Mouse (Mus musculus): Measurements from ENCODE around the gene Smarcal1. TPM values are rescaled to one million over a fixed set of nuclear protein-coding genes. Genes with fewer than 3 reads are reported as not detected.
A peak's percentile ranks its signal among the peaks of the same experiment; 100 is the strongest.

Smarcal1 gene
- polyA plus RNA-seq, 1 experiment, result 47.7 TPM

DNA sequence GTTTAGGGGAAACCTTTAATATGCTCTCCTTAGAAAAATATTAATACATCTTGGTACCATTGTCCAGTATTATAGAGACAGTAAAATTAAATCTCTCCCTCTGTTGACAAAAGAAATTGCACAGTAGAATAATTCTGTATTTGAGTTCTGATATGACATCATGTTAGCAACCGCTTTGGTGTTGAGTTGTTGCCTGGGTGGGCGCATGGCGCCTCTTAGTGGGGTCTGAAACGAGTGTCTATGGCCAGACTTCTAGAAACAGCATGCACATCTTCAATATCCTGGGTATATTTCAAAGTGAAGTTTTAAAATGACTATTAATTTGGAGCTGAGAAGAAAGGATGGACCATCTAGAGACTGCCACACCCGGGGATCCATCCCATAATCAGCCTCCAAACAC, 19.8 kb downstream of the Smarcal1 start:
- no peaks in the 10 kb centered on the region for H3K27me3 ChIP-seq (ENCODE audit: control insufficient read depth, insufficient read depth, low read length)
- no peak overlapping the region for H3K27ac ChIP-seq (ENCODE audit: insufficient read depth, low read length)
- TF ChIP-seq CTCF (IDR thresholded peaks at IDR 0.05; ENCODE audit: borderline replicate concordance, insufficient read depth, low read depth, low read length) (no peak), POLR2A (IDR thresholded peaks at IDR 0.05; ENCODE audit: borderline replicate concordance, insufficient read depth, low read length) (no peak)
- no peak for DNase-seq
- peaks cover 8% of the 10 kb centered on the region; the same call in 1 of the 2 replicates for H3K4me1 ChIP-seq (ENCODE audit: control insufficient read depth, insufficient read depth, low read length)
- WGBS, result 90% methylated on average over 5 of the region's 5 CpGs
- H3K4me3 ChIP-seq (replicated peaks; ENCODE audit: insufficient read depth, low read depth, low read length), result no peak overlapping the region

DNA sequence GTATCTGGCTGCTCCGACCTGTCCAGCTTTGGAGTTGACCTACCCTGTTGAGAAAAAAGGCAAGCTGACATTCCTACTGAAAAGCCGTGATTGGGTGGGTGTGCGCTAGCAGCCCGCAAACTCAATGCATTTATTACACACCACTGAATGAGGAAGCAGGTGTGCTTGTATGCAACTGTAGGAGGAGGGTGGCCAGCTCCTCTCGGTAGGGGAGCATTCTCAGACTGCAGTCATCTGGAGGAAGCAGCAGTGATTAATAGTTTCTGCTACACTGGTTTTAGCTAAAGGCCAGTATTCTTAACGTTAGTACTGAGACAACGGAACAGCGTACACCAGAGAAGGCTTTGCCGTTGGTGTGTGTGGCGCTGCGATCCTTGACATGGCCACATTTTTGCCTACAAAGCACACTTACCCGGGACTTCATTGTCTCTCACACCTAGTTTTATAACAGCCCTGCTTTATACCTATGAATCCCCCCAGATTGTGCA, 23.2 kb downstream of the Smarcal1 start:
- Histone ChIP-seq H3K4me3 (replicated peaks; ENCODE audit: insufficient read depth, low read depth, low read length) (no peak overlapping the region), H3K27me3 (ENCODE audit: control insufficient read depth, insufficient read depth, low read length) (no peaks in the 10 kb centered on the region), H3K4me1 (ENCODE audit: control insufficient read depth, insufficient read depth, low read length) (no peaks in the 10 kb centered on the region), H3K27ac (ENCODE audit: insufficient read depth, low read length) (no peak overlapping the region)
- no peak for TF ChIP-seq CTCF (IDR thresholded peaks at IDR 0.05; ENCODE audit: borderline replicate concordance, insufficient read depth, low read depth, low read length)
- TF ChIP-seq POLR2A (IDR thresholded peaks at IDR 0.05; ENCODE audit: borderline replicate concordance, insufficient read depth, low read length), result no peak
- DNase-seq, result no peak
- 65% methylated on average over 12 of the region's 12 CpGs for WGBS

DNA sequence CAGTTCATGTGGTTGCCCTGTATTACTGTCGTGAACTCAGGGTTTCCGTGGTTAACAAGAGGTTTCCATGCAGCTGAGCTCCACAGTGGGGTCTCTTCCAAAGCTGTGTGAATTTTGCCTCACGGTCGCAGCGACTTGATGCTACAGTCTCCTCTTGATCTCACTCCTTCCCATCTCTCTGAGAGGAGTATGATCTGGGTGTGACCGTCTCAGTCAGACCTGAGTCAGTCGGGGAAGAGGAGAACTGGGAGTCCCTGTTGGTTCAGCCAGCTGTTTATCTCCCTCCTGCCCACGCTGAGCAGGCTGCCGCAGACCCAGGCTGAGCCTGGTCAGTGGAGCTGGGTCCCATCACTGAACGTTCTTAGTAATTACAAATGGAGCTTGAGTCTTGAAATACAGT, 26.1 kb downstream of the Smarcal1 start:
- Histone ChIP-seq H3K4me3 (replicated peaks; ENCODE audit: insufficient read depth, low read depth, low read length) (no peak overlapping the region), H3K4me1 (ENCODE audit: control insufficient read depth, insufficient read depth, low read length) (no peaks in the 10 kb centered on the region), H3K27me3 (ENCODE audit: control insufficient read depth, insufficient read depth, low read length) (no peaks in the 10 kb centered on the region), H3K27ac (ENCODE audit: insufficient read depth, low read length) (no peak overlapping the region)
- TF ChIP-seq POLR2A (IDR thresholded peaks at IDR 0.05; ENCODE audit: borderline replicate concordance, insufficient read depth, low read length) (no peak), CTCF (IDR thresholded peaks at IDR 0.05; ENCODE audit: borderline replicate concordance, insufficient read depth, low read depth, low read length) (no peak)
- WGBS, result 83% methylated on average over 10 of the region's 10 CpGs
- no peak for DNase-seq

DNA sequence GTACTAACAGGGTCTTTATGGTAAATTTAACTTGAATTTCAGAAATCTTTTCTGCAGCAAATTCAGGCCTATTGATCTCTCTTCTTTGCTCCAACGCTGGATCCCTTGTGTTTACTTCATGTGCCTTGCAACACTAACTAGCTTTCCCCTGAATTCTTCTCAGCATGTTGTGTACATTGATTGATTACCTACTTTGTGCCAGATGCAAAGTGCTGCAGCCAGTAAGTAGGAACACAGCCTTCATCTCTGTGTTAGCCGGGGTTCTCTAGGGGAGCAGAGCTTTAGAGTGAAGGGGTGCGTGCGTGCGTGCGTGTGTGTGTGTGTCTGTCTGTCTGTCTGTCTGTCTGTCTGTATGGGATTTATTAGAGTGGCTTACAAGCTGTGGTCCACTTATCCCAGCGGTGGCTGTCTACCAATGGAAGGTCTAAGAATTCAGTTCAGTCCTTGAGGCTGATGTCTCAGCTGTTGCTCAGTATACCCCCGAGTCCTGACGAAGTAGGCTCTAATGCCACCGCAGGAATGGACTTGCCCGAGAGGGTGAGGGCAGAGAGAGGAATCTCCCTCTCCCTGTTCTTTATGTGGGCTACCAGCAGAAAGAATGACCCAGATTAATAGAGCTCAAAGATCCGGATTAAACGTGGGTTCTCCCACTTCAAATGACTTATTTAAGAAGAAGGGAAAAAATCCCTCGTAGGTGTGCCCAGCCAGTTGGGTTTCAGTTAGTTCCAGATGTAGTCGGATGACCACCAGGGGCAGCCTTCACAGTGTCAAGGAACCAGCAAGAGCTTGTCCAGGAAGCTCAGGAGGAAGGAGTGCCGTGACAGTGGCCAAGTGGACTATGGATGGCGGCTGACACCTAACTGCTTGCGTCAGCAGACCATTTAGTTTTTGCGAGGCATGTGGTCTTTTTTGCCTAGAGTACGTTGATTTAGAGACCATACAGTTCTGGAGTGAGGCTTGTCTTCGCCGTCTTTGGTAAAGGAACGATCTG, 27.1 kb downstream of the Smarcal1 start:
- no peak for DNase-seq
- TF ChIP-seq CTCF (IDR thresholded peaks at IDR 0.05; ENCODE audit: borderline replicate concordance, insufficient read depth, low read depth, low read length) (no peak), POLR2A (IDR thresholded peaks at IDR 0.05; ENCODE audit: borderline replicate concordance, insufficient read depth, low read length) (no peak)
- no peaks in the 10 kb centered on the region for H3K4me1 ChIP-seq (ENCODE audit: control insufficient read depth, insufficient read depth, low read length)
- H3K27ac ChIP-seq (ENCODE audit: insufficient read depth, low read length), result no peak overlapping the region
- H3K27me3 ChIP-seq (ENCODE audit: control insufficient read depth, insufficient read depth, low read length), result no peaks in the 10 kb centered on the region
- WGBS, result 89% methylated on average over 23 of the region's 23 CpGs
- H3K4me3 ChIP-seq (replicated peaks; ENCODE audit: insufficient read depth, low read depth, low read length), result no peak overlapping the region

DNA sequence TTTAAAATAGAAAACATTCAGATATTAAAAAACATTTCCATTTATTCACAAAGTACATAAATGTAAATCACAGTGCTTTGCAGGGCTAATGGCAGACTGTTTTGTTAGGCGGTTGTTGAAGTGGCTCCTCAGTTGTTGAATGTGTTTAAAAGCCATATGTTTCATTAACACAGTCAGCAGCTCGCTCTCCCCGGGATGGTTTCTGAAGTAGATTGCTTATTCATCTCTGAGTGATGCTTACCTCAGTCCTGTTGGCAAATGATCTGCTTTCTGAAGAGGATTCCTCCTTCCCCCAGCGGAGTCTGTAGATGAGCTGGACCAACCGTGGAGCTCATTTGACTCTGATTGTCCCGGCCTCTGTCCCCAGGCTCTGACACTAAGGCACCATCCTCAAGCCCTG, 29.1 kb downstream of the Smarcal1 start:
- Histone ChIP-seq H3K27ac (ENCODE audit: insufficient read depth, low read length) (no peak overlapping the region), H3K4me3 (replicated peaks; ENCODE audit: insufficient read depth, low read depth, low read length) (no peak overlapping the region), H3K27me3 (ENCODE audit: control insufficient read depth, insufficient read depth, low read length) (no peaks in the 10 kb centered on the region), H3K4me1 (ENCODE audit: control insufficient read depth, insufficient read depth, low read length) (no peaks in the 10 kb centered on the region)
- TF ChIP-seq POLR2A (IDR thresholded peaks at IDR 0.05; ENCODE audit: borderline replicate concordance, insufficient read depth, low read length), result no peak
- no peak for TF ChIP-seq CTCF (IDR thresholded peaks at IDR 0.05; ENCODE audit: borderline replicate concordance, insufficient read depth, low read depth, low read length)
- WGBS, result 90% methylated on average over 6 of the region's 6 CpGs
- DNase-seq, result no peak

DNA sequence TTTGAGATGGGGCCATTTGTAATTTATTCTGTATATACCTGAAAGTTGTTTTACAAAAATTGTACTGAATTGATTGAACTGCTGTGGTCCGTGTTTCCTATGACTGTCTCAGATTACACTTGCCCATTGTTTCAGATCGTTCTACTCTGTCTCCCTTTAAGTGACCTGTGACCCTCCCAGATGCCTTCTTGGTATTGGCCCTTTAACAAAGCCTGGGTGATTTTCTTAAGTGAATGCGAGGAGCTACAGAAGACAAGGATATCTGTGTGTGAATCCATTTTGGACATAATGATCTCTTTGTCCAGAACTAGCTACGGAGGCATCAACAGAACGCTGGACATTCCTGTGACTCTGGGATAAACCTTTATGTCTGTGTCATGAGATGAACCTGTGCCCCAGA, 52.2 kb downstream of the Smarcal1 start:
- no peak for DNase-seq
- H3K4me3 ChIP-seq (replicated peaks; ENCODE audit: insufficient read depth, low read depth, low read length), result no peak overlapping the region
- 21% methylated on average over 5 of the region's 5 CpGs for WGBS
- no peak overlapping the region for H3K27ac ChIP-seq (ENCODE audit: insufficient read depth, low read length)
- no peaks in the 10 kb centered on the region for H3K27me3 ChIP-seq (ENCODE audit: control insufficient read depth, insufficient read depth, low read length)
- H3K4me1 ChIP-seq (ENCODE audit: control insufficient read depth, insufficient read depth, low read length), result no peaks in the 10 kb centered on the region
- TF ChIP-seq POLR2A (IDR thresholded peaks at IDR 0.05; ENCODE audit: borderline replicate concordance, insufficient read depth, low read length) (no peak), CTCF (IDR thresholded peaks at IDR 0.05; ENCODE audit: borderline replicate concordance, insufficient read depth, low read depth, low read length) (no peak)

DNA sequence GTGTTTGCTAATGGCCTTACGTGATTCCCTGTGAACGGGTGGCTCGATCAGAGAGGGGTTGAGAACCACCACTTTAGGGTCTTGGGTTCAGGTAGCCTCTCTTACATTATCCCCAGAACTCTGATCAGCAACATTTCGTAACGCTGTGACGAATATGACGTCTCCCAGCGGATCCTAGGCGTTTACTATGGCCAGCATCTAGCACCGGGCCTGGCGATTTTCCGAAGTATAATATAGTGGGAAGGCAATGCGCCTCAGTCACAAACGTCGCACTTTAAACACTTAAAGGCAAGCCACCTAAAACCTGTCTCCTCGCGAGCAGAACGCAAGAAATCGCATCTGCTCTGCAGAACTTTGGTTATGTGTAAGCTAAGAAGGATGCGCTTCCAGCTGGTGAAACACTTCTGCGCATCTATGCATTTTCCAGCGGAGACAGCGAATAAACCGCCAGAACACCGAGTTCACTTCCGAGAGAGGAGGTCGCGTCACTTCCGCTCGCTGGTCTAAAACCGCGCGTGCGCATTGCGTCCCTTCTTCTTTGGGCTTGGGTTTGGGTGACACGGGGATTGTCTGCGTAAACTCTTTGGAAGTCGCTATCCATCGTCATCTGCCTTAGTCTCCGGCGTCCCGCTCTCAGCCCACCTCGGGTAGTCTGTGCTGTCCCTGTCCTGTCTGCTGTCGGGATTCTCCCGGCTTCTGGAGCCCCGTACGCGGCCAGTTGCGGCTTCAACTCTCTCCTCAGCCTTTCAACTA, 57.8 kb downstream of the Smarcal1 start:
- no peaks in the 10 kb centered on the region for H3K4me1 ChIP-seq (ENCODE audit: control insufficient read depth, insufficient read depth, low read length)
- DNase-seq, result peak; percentile 62 to 63
- TF ChIP-seq POLR2A (IDR thresholded peaks at IDR 0.05; ENCODE audit: borderline replicate concordance, insufficient read depth, low read length) (peak; percentile 31; the same call in 1 of the 2 replicates), CTCF (IDR thresholded peaks at IDR 0.05; ENCODE audit: borderline replicate concordance, insufficient read depth, low read depth, low read length) (no peak)
- no peak overlapping the region for H3K27ac ChIP-seq (ENCODE audit: insufficient read depth, low read length)
- H3K27me3 ChIP-seq (ENCODE audit: control insufficient read depth, insufficient read depth, low read length), result no peaks in the 10 kb centered on the region
- 38% methylated on average over 49 of the region's 49 CpGs for WGBS
- peak overlapping the region; percentile 56 for H3K4me3 ChIP-seq (replicated peaks; ENCODE audit: insufficient read depth, low read depth, low read length)

All from cerebellum, adult 2 months (tissue).